Mouse (Mus musculus) CH12.LX (cell line): ENCODE measurements around the gene March6. TPM values are rescaled to one million over a fixed set of nuclear protein-coding genes. Genes with fewer than 3 reads are reported as not detected.

Source experiments
- DNase-seq: peaks from one replicate; pipeline ENCODE4 v3.0.0-alpha.2; 2013; ENCODE audit errors: extremely low read depth
- H3K27ac ChIP-seq: 2 replicates; pipeline ENCODE4 v1.5.1; 2012; ENCODE audit warnings: low read depth, mild to moderate bottlenecking, control low read depth, moderate library complexity; ENCODE audit not compliant: insufficient read depth
- H3K27me3 ChIP-seq: replicated peaks from 2 replicates; pipeline ENCODE3; 2012; ENCODE audit warnings: inconsistent platforms
- H3K36me3 ChIP-seq, 2 experiments: replicated peaks in 1 of 2; 2 replicates each; pipeline versions ENCODE3 to v1.6.1; 2012; ENCODE audit warnings: inconsistent platforms in 1 of 2, low read length in 1 of 2, mild to moderate bottlenecking in 1 of 2, mixed read lengths in 1 of 2, moderate library complexity in 1 of 2; ENCODE audit not compliant: control insufficient read depth in 1 of 2, insufficient read depth in 1 of 2
- H3K4me1 ChIP-seq, 2 experiments: 2 replicates each; pipeline ENCODE4 v1.6.1; 2012; ENCODE audit warnings: inconsistent platforms in 1 of 2, moderate library complexity in 1 of 2; ENCODE audit not compliant: insufficient read depth in 2 of 2, control insufficient read depth in 1 of 2
- H3K4me2 ChIP-seq: 2 replicates; pipeline ENCODE4 v1.6.1; 2012; ENCODE audit warnings: low read depth, mild to moderate bottlenecking, control low read depth; ENCODE audit not compliant: poor library complexity, insufficient read depth, severe bottlenecking
- H3K4me3 ChIP-seq, 3 experiments: fragments of 150-350 bp in 1 of 3; sonication (generic) in 1 of 3; replicated peaks in 1 of 3; 2 replicates each; pipeline versions ENCODE3 to v1.5.1; 2011 to 2012; ENCODE audit warnings: low read depth in 2 of 3, low read length in 2 of 3, mild to moderate bottlenecking in 2 of 3, moderate library complexity in 2 of 3, control low read depth in 1 of 3, improper control_type of control experiment in 1 of 3, inconsistent platforms in 1 of 3, mixed read lengths in 1 of 3; ENCODE audit not compliant: poor library complexity in 1 of 3
- H3K79me2 ChIP-seq: replicated peaks from 2 replicates; pipeline ENCODE4 v1.6.1; 2012; ENCODE audit warnings: mild to moderate bottlenecking, moderate library complexity; ENCODE audit not compliant: control insufficient read depth, poor library complexity, insufficient read depth, severe bottlenecking; ENCODE audit errors: extremely low read depth
- H3K9ac ChIP-seq: 2 replicates; pipeline ENCODE4 v1.6.1; 2012; ENCODE audit warnings: low read depth, mild to moderate bottlenecking, control low read depth, moderate library complexity; ENCODE audit not compliant: insufficient read depth
- H3K9me3 ChIP-seq: replicated peaks from 2 replicates; pipeline ENCODE3; 2012; ENCODE audit warnings: low read length, inconsistent platforms, mixed read lengths
- BHLHE40 ChIP-seq: IDR thresholded peaks from 2 replicates; pipeline ENCODE4 v1.6.1; 2011; ENCODE audit warnings: mild to moderate bottlenecking, low read depth, low read length, improper control_type of control experiment
- CHD1 ChIP-seq: IDR thresholded peaks from 2 replicates; pipeline ENCODE4 v1.6.1; 2012; ENCODE audit warnings: low read depth, low read length, improper control_type of control experiment, inconsistent platforms
- CTCF ChIP-seq, 2 experiments: IDR thresholded peaks in 1 of 2; conservative IDR thresholded peaks in 1 of 2; 2 replicates each; pipeline ENCODE4 v1.5.1; 2011 to 2012; ENCODE audit warnings: low read depth in 2 of 2, low read length in 2 of 2, improper control_type of control experiment in 1 of 2, inconsistent platforms in 1 of 2, mild to moderate bottlenecking in 1 of 2, moderate library complexity in 1 of 2
- E2F4 ChIP-seq: IDR thresholded peaks from 2 replicates; pipeline ENCODE4 v1.6.1; 2011; ENCODE audit warnings: low read depth, low read length, improper control_type of control experiment; ENCODE audit not compliant: insufficient replicate concordance
- ELF1 ChIP-seq: IDR thresholded peaks from 2 replicates; pipeline ENCODE4 v1.6.1; 2014; ENCODE audit warnings: low read depth, mild to moderate bottlenecking, inconsistent platforms, low read length, improper control_type of control experiment
- EP300 ChIP-seq: IDR thresholded peaks from 2 replicates; pipeline ENCODE4 v1.6.1; 2011; ENCODE audit warnings: low read length, improper control_type of control experiment
- ETS1 ChIP-seq: conservative IDR thresholded peaks from 2 replicates; pipeline ENCODE4 v1.6.1; 2012; ENCODE audit warnings: low read depth, mild to moderate bottlenecking, inconsistent platforms, low read length, improper control_type of control experiment, moderate library complexity
- GABPA ChIP-seq: IDR thresholded peaks from 2 replicates; pipeline ENCODE4 v1.6.1; 2012; ENCODE audit warnings: low read depth, low read length, improper control_type of control experiment, inconsistent platforms; ENCODE audit not compliant: insufficient replicate concordance
- HCFC1 ChIP-seq: IDR thresholded peaks from 2 replicates; pipeline ENCODE4 v1.6.1; 2012; ENCODE audit warnings: low read depth, mild to moderate bottlenecking, inconsistent platforms, low read length, improper control_type of control experiment
- JUN ChIP-seq: IDR thresholded peaks from 2 replicates; pipeline ENCODE4 v1.6.1; 2011; ENCODE audit warnings: low read depth, mild to moderate bottlenecking, low read length, improper control_type of control experiment, moderate library complexity; ENCODE audit not compliant: insufficient read depth
- MAX ChIP-seq: IDR thresholded peaks from 2 replicates; pipeline ENCODE4 v1.6.1; 2011; ENCODE audit warnings: low read length, improper control_type of control experiment
- NRF1 ChIP-seq: IDR thresholded peaks from 2 replicates; pipeline ENCODE4 v1.6.1; 2014; ENCODE audit warnings: low read depth, mild to moderate bottlenecking, inconsistent platforms, low read length, improper control_type of control experiment, moderate library complexity
- PAX5 ChIP-seq: IDR thresholded peaks from 2 replicates; pipeline ENCODE4 v1.6.1; 2012; ENCODE audit warnings: low read length, inconsistent platforms, mixed read lengths
- POLR2A ChIP-seq: IDR thresholded peaks from 2 replicates; pipeline ENCODE4 v1.6.1; 2011; ENCODE audit warnings: low read depth, mild to moderate bottlenecking, improper control_type of control experiment, low read length
- SIN3A ChIP-seq: IDR thresholded peaks from 2 replicates; pipeline ENCODE4 v1.6.1; 2012; ENCODE audit warnings: low read length, improper control_type of control experiment, inconsistent platforms
- SMC3 ChIP-seq: IDR thresholded peaks from 2 replicates; pipeline ENCODE4 v1.6.1; 2011; ENCODE audit warnings: low read depth, low read length, improper control_type of control experiment
- TCF12 ChIP-seq: IDR thresholded peaks from 2 replicates; pipeline ENCODE4 v1.6.1; 2014; ENCODE audit warnings: low read depth, mild to moderate bottlenecking, inconsistent platforms, low read length, improper control_type of control experiment
- UBTF ChIP-seq: IDR thresholded peaks from 2 replicates; pipeline ENCODE4 v1.6.1; 2012; ENCODE audit warnings: low read depth, mild to moderate bottlenecking, inconsistent platforms, low read length, improper control_type of control experiment, moderate library complexity
- USF1 ChIP-seq: IDR thresholded peaks from 2 replicates; pipeline ENCODE4 v1.6.1; 2014; ENCODE audit warnings: low read depth, mild to moderate bottlenecking, inconsistent platforms, low read length, improper control_type of control experiment
- USF2 ChIP-seq: conservative IDR thresholded peaks from 2 replicates; pipeline ENCODE4 v1.6.1; 2011; ENCODE audit warnings: low read depth, low read length, improper control_type of control experiment
- ZKSCAN1 ChIP-seq: IDR thresholded peaks from 2 replicates; pipeline ENCODE4 v1.6.1; 2012; ENCODE audit warnings: low read depth, inconsistent platforms, low read length, improper control_type of control experiment, borderline replicate concordance
- ZMIZ1 ChIP-seq: IDR thresholded peaks from 2 replicates; pipeline ENCODE4 v1.6.1; 2012; ENCODE audit warnings: low read depth, mild to moderate bottlenecking, inconsistent platforms, low read length, improper control_type of control experiment
- ZNF384 ChIP-seq: IDR thresholded peaks from 2 replicates; pipeline ENCODE4 v1.6.1; 2012; ENCODE audit warnings: low read depth, low read length, improper control_type of control experiment, inconsistent platforms
- dilution Hi-C: fragments of 300-500 bp; cut with MboI; formaldehyde crosslinking; loops from 2 replicates; pipeline ENCODE4 v1.14.3; 2020; ENCODE audit warnings: low sequenced_read_pairs; ENCODE audit not compliant: extremely low pct_unique_long_range_greater_than_20kb, extremely low pct_ligation_motif_present
- in situ Hi-C: fragments of 300-500 bp; cut with MboI; formaldehyde crosslinking; loops from 3 replicates; pipeline ENCODE4 v1.14.3; 2019; ENCODE audit warnings: low sequenced_read_pairs, low pct_ligation_motif_present, low pct_unique_long_range_greater_than_20kb, mixed read lengths
- polyA plus RNA-seq: library from polyadenylated mRNA; unstranded; fragments of >175 nt; gene quantifications from 2 replicates; pipeline ENCODE4 v1.2.1, GENCODE M21; 2012; ENCODE audit warnings: low read depth; ENCODE audit not compliant: insufficient read length
- total RNA-seq, 2 experiments: library from RNA; depleted of rRNA; stranded (reverse); fragments of 300-350 nt in 1 of 2; fragments of >200 nt in 1 of 2; gene quantifications; 2 replicates each; pipeline ENCODE4 v1.2.3; 2012 to 2014

March6 gene
- total and polyA plus RNA-seq, 3 experiments: 18.3 to 41.4 (median 29.1) TPM

GRCm38 (mm10) chr15:31436811-31437210 lies 94.0 kb downstream of the March6 start:
- TF ChIP-seq HCFC1: no peak
- TF ChIP-seq TCF12: no peak
- TF ChIP-seq NRF1: no peak
- TF ChIP-seq EP300: no peak
- no peak for TF ChIP-seq CTCF (conservative IDR thresholded peaks at IDR 0.05 in 1 of 2, IDR thresholded peaks at IDR 0.05 in 1 of 2; ENCODE audit: low read depth in 2 of 2, low read length in 2 of 2)
- H3K4me2 ChIP-seq: no peak overlapping the region
- H3K9me3 ChIP-seq: no peaks in the 10 kb centered on the region
- no peak overlapping the region for H3K4me3 ChIP-seq
- no peak overlapping the region for H3K9ac ChIP-seq
- no peaks in the 10 kb centered on the region for H3K79me2 ChIP-seq
- peaks cover 5 to 38% of the 10 kb centered on the region in 2 experiments; a peak in 3 of 4 replicates for H3K4me1 ChIP-seq
- no peaks in the 10 kb centered on the region for H3K36me3 ChIP-seq
- dilution Hi-C loops (no loop called here), in situ Hi-C loops (loop anchor here (25.0 kb wide), 1 partner anchor 500 kb away; no protein-coding TSS in a partner anchor)
- H3K27ac ChIP-seq: no peak overlapping the region
- H3K27me3 ChIP-seq: peaks cover 2% of the 10 kb centered on the region
- DNase-seq: no peak

DNA sequence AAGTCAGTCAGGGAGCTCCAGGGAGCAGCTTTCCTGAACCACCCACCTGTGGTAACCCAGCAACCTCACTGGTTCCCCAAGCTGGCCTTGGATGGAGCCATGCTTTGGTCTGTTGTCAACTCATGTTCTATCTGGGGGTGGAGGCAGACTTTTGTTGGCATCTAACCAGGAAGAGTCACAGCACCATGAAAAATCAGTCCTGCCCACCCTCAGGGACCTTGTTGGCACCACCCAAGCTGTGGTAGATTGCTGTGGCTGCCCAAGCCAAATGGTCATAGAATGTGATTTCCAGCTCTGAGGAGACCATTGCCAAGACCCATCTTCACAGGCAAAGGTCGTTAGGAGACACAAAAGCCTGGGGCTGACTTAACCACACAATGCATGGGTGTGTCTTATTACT lies 94.8 kb downstream of the March6 start:
- Histone ChIP-seq H3K79me2 (no peaks in the 10 kb centered on the region), H3K36me3 (no peaks in the 10 kb centered on the region), H3K9ac (no peak overlapping the region), H3K9me3 (no peaks in the 10 kb centered on the region), H3K4me1 (peaks cover 5 to 38% of the 10 kb centered on the region in 2 experiments; a peak in 3 of 4 replicates), H3K4me3 (no peak overlapping the region), H3K4me2 (no peak overlapping the region), H3K27me3 (peaks cover 2% of the 10 kb centered on the region), H3K27ac (no peak overlapping the region)
- dilution Hi-C loops: no loop called here
- in situ Hi-C loops: loop anchor here (25.0 kb wide), 1 partner anchor 499 kb away; no protein-coding TSS in a partner anchor
- no peak for DNase-seq
- TF ChIP-seq CHD1 (no peak), JUN (no peak), BHLHE40 (no peak), ZNF384 (no peak), ZMIZ1 (no peak), EP300 (no peak), E2F4 (no peak), USF1 (no peak), NRF1 (no peak), TCF12 (no peak), POLR2A (no peak)

DNA sequence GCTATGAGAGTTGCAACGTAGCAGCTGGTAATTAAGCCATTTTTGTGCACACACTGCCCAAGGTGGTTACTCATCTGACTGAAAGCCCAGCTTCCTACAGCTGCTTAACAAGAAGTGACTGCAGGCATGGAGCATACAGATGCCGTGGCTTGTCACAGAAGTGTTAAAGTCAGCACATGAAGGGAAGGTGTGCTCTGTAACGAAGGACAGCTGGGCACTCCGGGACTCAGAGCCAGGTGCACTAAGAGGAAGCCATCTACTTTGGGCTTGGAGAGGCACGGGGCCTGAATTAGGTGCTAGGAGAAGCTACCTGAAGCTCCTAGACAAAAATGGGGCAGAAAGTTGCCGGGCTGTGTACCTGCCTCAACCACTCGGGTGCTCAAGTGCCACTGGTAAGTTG lies 97.1 kb downstream of the March6 start:
- no peaks in the 10 kb centered on the region for H3K36me3 ChIP-seq
- no peak for TF ChIP-seq TCF12
- no peak for TF ChIP-seq MAX
- no peak for TF ChIP-seq ZKSCAN1
- TF ChIP-seq USF2: no peak
- TF ChIP-seq NRF1: no peak
- no peak for TF ChIP-seq BHLHE40
- no peak for TF ChIP-seq ZNF384
- no peak for TF ChIP-seq UBTF
- TF ChIP-seq SIN3A: no peak
- no peak for TF ChIP-seq JUN
- TF ChIP-seq GABPA: no peak
- TF ChIP-seq PAX5: no peak
- no peak for TF ChIP-seq EP300
- no peak for TF ChIP-seq SMC3
- no peak for TF ChIP-seq ELF1
- TF ChIP-seq USF1: no peak
- TF ChIP-seq ETS1: no peak
- H3K9me3 ChIP-seq: no peaks in the 10 kb centered on the region
- H3K27me3 ChIP-seq: peaks cover 2% of the 10 kb centered on the region
- no peak for DNase-seq
- in situ Hi-C loops: loop anchor here (25.0 kb wide), 1 partner anchor 496 kb away; no protein-coding TSS in a partner anchor
- H3K9ac ChIP-seq: no peak overlapping the region
- no peak overlapping the region for H3K4me3 ChIP-seq
- no peaks in the 10 kb centered on the region for H3K79me2 ChIP-seq
- H3K4me2 ChIP-seq: no peak overlapping the region
- peaks cover 11 to 39% of the 10 kb centered on the region in 2 experiments for H3K4me1 ChIP-seq
- dilution Hi-C loops: no loop called here
- no peak overlapping the region for H3K27ac ChIP-seq
